Mouse (Mus musculus): ENCODE data around the gene Rbm4. TPM values are rescaled to one million over a fixed set of nuclear protein-coding genes. Genes with fewer than 3 reads are reported as not detected.

Rbm4 gene
- polyA plus RNA-seq, 1 experiment from 2014 or later: 106 TPM

- H3K9me3 ChIP-seq: no peaks in the 10 kb centered on the region
- peaks cover 93% of the 10 kb centered on the region for H3K36me3 ChIP-seq
- WGBS: 86% methylated on average over 10 of the region's 10 CpGs
Measured at GRCm38 (mm10) chr19:4748493-4748892, 45.2 kb downstream of the Rbm4 start.

DNA sequence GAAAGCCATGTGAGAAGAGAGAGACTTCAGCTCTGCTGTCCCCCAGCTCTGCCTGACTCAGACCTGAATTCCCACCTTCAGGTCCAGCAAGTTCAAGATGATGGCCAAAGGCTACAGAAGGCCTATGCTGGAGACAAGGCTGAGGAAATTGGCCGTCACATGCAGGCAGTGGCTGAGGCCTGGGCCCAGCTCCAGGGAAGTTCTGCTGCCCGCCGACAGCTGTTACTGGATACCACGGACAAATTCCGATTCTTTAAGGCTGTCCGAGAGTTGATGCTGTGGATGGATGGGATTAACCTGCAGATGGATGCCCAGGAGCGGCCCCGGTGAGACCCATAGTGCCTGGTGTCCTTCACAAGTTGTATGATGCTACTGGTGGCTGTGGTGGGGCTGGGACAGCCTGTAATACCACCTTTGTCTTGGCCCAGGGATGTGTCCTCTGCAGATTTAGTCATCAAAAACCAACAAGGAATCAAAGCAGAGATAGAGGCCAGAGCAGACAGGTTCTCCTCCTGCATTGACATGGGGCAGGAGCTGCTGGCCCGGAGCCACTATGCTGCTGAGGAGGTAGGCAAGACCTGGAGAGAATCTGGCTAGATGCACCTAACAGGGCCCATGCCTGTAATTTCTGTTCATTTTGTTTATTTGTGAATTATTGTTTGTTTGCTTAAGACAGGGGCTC is 45.9 kb downstream of the Rbm4 start:
- no peak overlapping the region for H3K4me3 ChIP-seq

More at GRCm38 (mm10) chr19:4748493-4748892, 45.2 kb downstream of the Rbm4 start:
- Histone ChIP-seq H3K27ac (no peak overlapping the region), H3K4me1 (no peaks in the 10 kb centered on the region), H3K9ac (no peak overlapping the region), H3K4me2 (replicated peaks) (no peak overlapping the region), H3K27me3 (replicated peaks) (no peaks in the 10 kb centered on the region), H3K4me3 (no peak overlapping the region)
- no peak for ATAC-seq (ENCODE audit: low FRiP score, low read depth)

GRCm38 (mm10) chr19:4746611-4747010 is 47.1 kb downstream of the Rbm4 start:
- no peaks in the 10 kb centered on the region for H3K27me3 ChIP-seq (replicated peaks)
- no peaks in the 10 kb centered on the region for H3K4me1 ChIP-seq
- H3K4me2 ChIP-seq (replicated peaks): no peak overlapping the region
- H3K9ac ChIP-seq: no peak overlapping the region
- no peak overlapping the region for H3K27ac ChIP-seq
- peaks cover 90% of the 10 kb centered on the region for H3K36me3 ChIP-seq
- no peak for ATAC-seq (ENCODE audit: low FRiP score, low read depth)
- WGBS: 90% methylated on average over 14 of the region's 14 CpGs
- H3K9me3 ChIP-seq: no peaks in the 10 kb centered on the region
- H3K4me3 ChIP-seq: no peak overlapping the region

More for the DNA sequence above, 45.9 kb downstream of the Rbm4 start:
- Histone ChIP-seq H3K9me3 (no peaks in the 10 kb centered on the region), H3K27ac (no peak overlapping the region), H3K9ac (no peak overlapping the region), H3K4me2 (replicated peaks) (no peak overlapping the region), H3K4me1 (no peaks in the 10 kb centered on the region), H3K27me3 (replicated peaks) (no peaks in the 10 kb centered on the region), H3K36me3 (peaks cover 89% of the 10 kb centered on the region)
- no peak for ATAC-seq (ENCODE audit: low FRiP score, low read depth)
- 93% methylated on average over 9 of the region's 9 CpGs for WGBS

DNA sequence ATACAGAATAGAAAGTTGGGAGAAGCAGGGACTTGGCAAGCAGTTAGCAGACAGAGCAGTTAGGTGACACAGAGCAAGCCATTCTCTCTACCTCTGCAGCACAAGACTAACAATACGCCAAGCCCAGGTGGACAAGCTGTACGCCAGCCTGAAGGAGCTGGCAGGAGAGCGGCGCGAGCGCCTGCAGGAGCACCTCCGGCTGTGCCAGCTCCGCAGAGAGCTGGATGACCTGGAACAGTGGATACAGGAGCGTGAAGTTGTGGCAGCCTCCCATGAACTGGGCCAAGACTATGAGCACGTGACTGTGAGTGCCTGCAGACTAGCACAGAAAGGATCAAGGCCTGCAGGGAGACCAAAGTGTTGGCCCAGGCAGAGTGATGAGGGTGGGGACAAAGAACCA is 48.0 kb downstream of the Rbm4 start:
- Histone ChIP-seq H3K9ac (no peak overlapping the region), H3K4me2 (replicated peaks) (no peak overlapping the region), H3K36me3 (peaks cover 90% of the 10 kb centered on the region), H3K27ac (no peak overlapping the region), H3K9me3 (no peaks in the 10 kb centered on the region), H3K27me3 (replicated peaks) (no peaks in the 10 kb centered on the region), H3K4me3 (no peak overlapping the region), H3K4me1 (no peaks in the 10 kb centered on the region)
- no peak for ATAC-seq (ENCODE audit: low FRiP score, low read depth)
- WGBS: 95% methylated on average over 10 of the region's 10 CpGs

DNA sequence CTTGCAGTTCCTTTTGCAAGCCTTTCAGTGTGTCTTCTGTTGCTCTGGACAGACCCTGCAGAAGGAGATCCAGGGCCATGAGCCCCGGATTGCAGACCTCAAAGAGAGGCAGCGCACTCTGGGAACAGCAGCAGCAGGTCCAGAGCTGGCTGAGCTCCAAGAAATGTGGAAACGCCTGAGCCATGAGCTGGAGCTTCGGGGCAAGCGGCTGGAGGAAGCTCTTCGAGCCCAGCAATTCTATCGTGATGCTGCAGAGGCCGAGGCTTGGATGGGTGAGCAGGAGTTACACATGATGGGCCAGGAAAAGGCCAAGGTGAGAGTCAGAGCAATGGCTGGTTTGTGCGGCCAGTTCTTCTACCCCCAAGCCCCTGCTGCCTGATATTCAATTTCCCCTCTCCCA is 48.6 kb downstream of the Rbm4 start:
- ATAC-seq (ENCODE audit: low FRiP score, low read depth): no peak
- peaks cover 90% of the 10 kb centered on the region for H3K36me3 ChIP-seq
- H3K9ac ChIP-seq: no peak overlapping the region
- H3K9me3 ChIP-seq: no peaks in the 10 kb centered on the region
- no peak overlapping the region for H3K4me2 ChIP-seq (replicated peaks)
- no peak overlapping the region for H3K4me3 ChIP-seq
- H3K4me1 ChIP-seq: no peaks in the 10 kb centered on the region
- no peaks in the 10 kb centered on the region for H3K27me3 ChIP-seq (replicated peaks)
- 87% methylated on average over 9 of the region's 9 CpGs for WGBS
- no peak overlapping the region for H3K27ac ChIP-seq

- Histone ChIP-seq H3K36me3 (peaks cover 90% of the 10 kb centered on the region), H3K27me3 (replicated peaks) (no peaks in the 10 kb centered on the region), H3K27ac (no peak overlapping the region), H3K4me1 (no peaks in the 10 kb centered on the region), H3K9ac (no peak overlapping the region), H3K4me2 (replicated peaks) (no peak overlapping the region), H3K4me3 (no peak overlapping the region), H3K9me3 (no peaks in the 10 kb centered on the region)
- no peak for ATAC-seq (ENCODE audit: low FRiP score, low read depth)
- 86% methylated on average over 14 of the region's 14 CpGs for WGBS
Measured at GRCm38 (mm10) chr19:4744026-4744425, 49.7 kb downstream of the Rbm4 start.

- Histone ChIP-seq H3K4me2 (replicated peaks) (no peak overlapping the region), H3K9me3 (no peaks in the 10 kb centered on the region), H3K27me3 (replicated peaks) (no peaks in the 10 kb centered on the region), H3K4me1 (no peaks in the 10 kb centered on the region), H3K27ac (no peak overlapping the region), H3K36me3 (peaks cover 89% of the 10 kb centered on the region), H3K4me3 (no peak overlapping the region), H3K9ac (no peak overlapping the region)
- 44% methylated on average over 5 of the region's 5 CpGs for WGBS
- no peak for ATAC-seq (ENCODE audit: low FRiP score, low read depth)
Measured at GRCm38 (mm10) chr19:4743524-4743923, 50.2 kb downstream of the Rbm4 start.

DNA sequence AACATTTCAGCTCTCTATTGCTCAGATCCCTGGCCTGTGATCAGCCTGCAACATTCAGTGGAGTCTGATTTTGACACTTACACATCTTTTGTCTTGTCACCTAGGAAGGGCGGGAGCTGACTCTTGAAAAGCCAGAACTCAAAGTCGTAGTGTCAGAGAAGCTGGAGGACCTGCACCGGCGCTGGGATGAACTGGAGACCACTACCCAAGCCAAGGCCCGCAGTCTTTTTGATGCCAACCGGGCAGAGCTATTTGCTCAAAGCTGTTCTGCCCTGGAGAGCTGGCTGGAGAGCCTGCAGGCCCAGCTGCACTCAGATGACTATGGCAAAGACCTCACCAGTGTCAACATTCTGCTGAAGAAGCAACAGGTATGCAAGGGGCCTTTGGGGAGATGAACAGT is 51.5 kb downstream of the Rbm4 start:
- Histone ChIP-seq H3K4me2 (replicated peaks) (no peak overlapping the region), H3K9ac (no peak overlapping the region), H3K27ac (no peak overlapping the region), H3K4me1 (no peaks in the 10 kb centered on the region), H3K4me3 (no peak overlapping the region), H3K36me3 (peaks cover 89% of the 10 kb centered on the region), H3K27me3 (replicated peaks) (no peaks in the 10 kb centered on the region), H3K9me3 (no peaks in the 10 kb centered on the region)
- WGBS: 88% methylated on average over 6 of the region's 6 CpGs
- no peak for ATAC-seq (ENCODE audit: low FRiP score, low read depth)

- no peak overlapping the region for H3K9ac ChIP-seq
- H3K4me2 ChIP-seq (replicated peaks): no peak overlapping the region
- H3K9me3 ChIP-seq: no peaks in the 10 kb centered on the region
- H3K4me1 ChIP-seq: no peaks in the 10 kb centered on the region
- H3K4me3 ChIP-seq: no peak overlapping the region
- peaks cover 86% of the 10 kb centered on the region for H3K36me3 ChIP-seq
- H3K27ac ChIP-seq: no peak overlapping the region
- 87% methylated on average over 10 of the region's 10 CpGs for WGBS
- ATAC-seq (ENCODE audit: low FRiP score, low read depth): no peak
- no peaks in the 10 kb centered on the region for H3K27me3 ChIP-seq (replicated peaks)
Measured at GRCm38 (mm10) chr19:4741482-4741881, 52.2 kb downstream of the Rbm4 start.

DNA sequence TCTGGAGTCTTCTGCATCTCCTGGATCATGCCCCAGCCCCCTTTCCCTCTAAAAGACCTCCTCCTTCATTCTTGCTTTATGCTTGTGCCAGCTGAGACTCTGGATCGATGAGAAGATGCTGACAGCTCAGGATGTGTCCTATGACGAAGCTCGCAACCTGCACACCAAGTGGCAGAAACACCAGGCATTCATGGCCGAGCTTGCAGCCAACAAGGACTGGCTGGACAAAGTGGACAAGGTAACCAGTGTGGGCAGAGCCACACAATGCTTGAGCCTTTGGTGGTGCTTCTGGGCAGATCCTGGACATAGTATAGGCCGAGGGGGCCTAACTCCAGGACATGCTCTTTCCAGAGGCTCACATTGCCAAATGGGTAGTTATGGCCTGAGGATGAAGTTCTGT is 53.9 kb downstream of the Rbm4 start:
- Histone ChIP-seq H3K27ac (no peak overlapping the region), H3K9ac (no peak overlapping the region), H3K4me1 (no peaks in the 10 kb centered on the region), H3K4me2 (replicated peaks) (no peak overlapping the region), H3K4me3 (no peak overlapping the region), H3K27me3 (replicated peaks) (no peaks in the 10 kb centered on the region), H3K36me3 (peaks cover 74% of the 10 kb centered on the region), H3K9me3 (no peaks in the 10 kb centered on the region)
- ATAC-seq (ENCODE audit: low FRiP score, low read depth): no peak
- WGBS: 93% methylated on average over 5 of the region's 5 CpGs

GRCm38 (mm10) chr19:4739053-4739452 is 54.6 kb downstream of the Rbm4 start:
- Histone ChIP-seq H3K36me3 (peaks cover 74% of the 10 kb centered on the region), H3K27ac (no peak overlapping the region), H3K27me3 (replicated peaks) (no peaks in the 10 kb centered on the region), H3K4me2 (replicated peaks) (no peak overlapping the region), H3K9me3 (no peaks in the 10 kb centered on the region), H3K9ac (no peak overlapping the region), H3K4me3 (no peak overlapping the region), H3K4me1 (no peaks in the 10 kb centered on the region)
- ATAC-seq (ENCODE audit: low FRiP score, low read depth): no peak
- WGBS: 90% methylated on average over 11 of the region's 11 CpGs

GRCm38 (mm10) chr19:4737866-4738265 is 55.8 kb downstream of the Rbm4 start:
- H3K4me3 ChIP-seq: no peak overlapping the region
- H3K4me1 ChIP-seq: no peaks in the 10 kb centered on the region
- peaks cover 82% of the 10 kb centered on the region for H3K36me3 ChIP-seq
- H3K27ac ChIP-seq: no peak overlapping the region
- H3K9me3 ChIP-seq: no peaks in the 10 kb centered on the region
- ATAC-seq (ENCODE audit: low FRiP score, low read depth): no peak
- H3K4me2 ChIP-seq (replicated peaks): no peak overlapping the region
- no peaks in the 10 kb centered on the region for H3K27me3 ChIP-seq (replicated peaks)
- WGBS: 94% methylated on average over 13 of the region's 13 CpGs
- no peak overlapping the region for H3K9ac ChIP-seq
